Mouse (Mus musculus) heart, embryonic 13.5 days (tissue): ENCODE results near the gene Gpx3. TPM values are rescaled to one million over a fixed set of nuclear protein-coding genes. Genes with fewer than 3 reads are reported as not detected.
"Not testable (repeated sequence)": the region's sequence is repeated elsewhere in the genome, so short reads cannot be mapped to it uniquely, and the experiment has no call there.

Experiments used
- ATAC-seq: fragments of 200-750 bp; cut with Nextera tagmentation; 2 replicates; pipeline ENCODE4 v1.8.0; 2017; ENCODE audit warnings: moderate TSS enrichment; ENCODE audit not compliant: insufficient number of reproducible peaks, low FRiP score, low TSS enrichment; ENCODE audit errors: extremely low read depth
- H3K27ac ChIP-seq: fragments of 300-500 bp; sonication (generic); replicated peaks from 2 replicates; pipeline ENCODE4 v1.5.1; 2015; ENCODE audit warnings: moderate library complexity, mild to moderate bottlenecking, inconsistent platforms
- H3K27me3 ChIP-seq: fragments of 300-500 bp; sonication (generic); replicated peaks from 2 replicates; pipeline ENCODE4 v1.6.1; 2015; ENCODE audit warnings: mild to moderate bottlenecking, inconsistent platforms
- H3K36me3 ChIP-seq: fragments of 300-500 bp; sonication (generic); 2 replicates; pipeline ENCODE4 v1.6.1; 2015; ENCODE audit warnings: mild to moderate bottlenecking, inconsistent platforms
- H3K4me1 ChIP-seq: fragments of 300-500 bp; sonication (generic); 2 replicates; pipeline ENCODE4 v1.6.1; 2015; ENCODE audit warnings: inconsistent platforms
- H3K4me2 ChIP-seq: fragments of 300-500 bp; sonication (generic); 2 replicates; pipeline ENCODE4 v1.6.1; 2015; ENCODE audit warnings: inconsistent platforms, mild to moderate bottlenecking, moderate library complexity
- H3K4me3 ChIP-seq: fragments of 300-500 bp; sonication (generic); 2 replicates; pipeline ENCODE4 v1.5.1; 2015; ENCODE audit warnings: moderate library complexity, mild to moderate bottlenecking, inconsistent platforms
- H3K9ac ChIP-seq: fragments of 300-500 bp; sonication (generic); 2 replicates; pipeline ENCODE4 v1.6.1; 2015; ENCODE audit warnings: inconsistent platforms, mild to moderate bottlenecking, moderate library complexity
- H3K9me3 ChIP-seq: fragments of 300-500 bp; sonication (generic); 2 replicates; pipeline ENCODE4 v1.6.1; 2016; ENCODE audit warnings: inconsistent platforms
- WGBS: fragments of 180-500 bp; shearing (Covaris S2); methylation state at CpG from one replicate; pipeline ENCODE4 v1.1.7; 2015; ENCODE audit warnings: mixed read lengths; 5-methylcytosine and 5-hydroxymethylcytosine counted together
- polyA plus RNA-seq: library from polyadenylated mRNA; unstranded; fragments of >200 nt; fragmentation: Nextera tagmentation; extraction: Ambion mirVana; gene quantifications from 2 replicates; pipeline ENCODE4 v1.2.1, GENCODE M21; 2015

The Gpx3 gene
- polyA plus RNA-seq, 1 experiment from 2014 or later: 1,129 TPM

GRCm38 (mm10) chr11:54949717-54950116 is 47.5 kb downstream of the Gpx3 start:
- H3K27me3 ChIP-seq: no peaks in the 10 kb centered on the region
- ATAC-seq: no peak
- H3K9ac ChIP-seq: no peak overlapping the region
- 56% methylated on average over 1 of the region's 1 CpGs for WGBS
- H3K27ac ChIP-seq: no peak overlapping the region
- H3K4me2 ChIP-seq: no peak overlapping the region
- no peak overlapping the region for H3K4me3 ChIP-seq
- peaks cover 61% of the 10 kb centered on the region for H3K4me1 ChIP-seq
- no peaks in the 10 kb centered on the region for H3K9me3 ChIP-seq
- peaks cover 7% of the 10 kb centered on the region; the same call in 1 of the 2 replicates for H3K36me3 ChIP-seq

- peaks cover 7% of the 10 kb centered on the region; the same call in 1 of the 2 replicates for H3K36me3 ChIP-seq
- WGBS: 68% methylated on average over 6 of the region's 6 CpGs
- no peaks in the 10 kb centered on the region for H3K9me3 ChIP-seq
- peaks cover 69% of the 10 kb centered on the region for H3K4me1 ChIP-seq
- H3K9ac ChIP-seq: peak overlapping the region; percentile 47; the same call in 1 of the 2 replicates
- H3K4me2 ChIP-seq: no peak overlapping the region
- no peaks in the 10 kb centered on the region for H3K27me3 ChIP-seq
- no peak for ATAC-seq
- H3K27ac ChIP-seq: peak overlapping the region; percentile 42; the same call in 1 of the 2 replicates
- no peak overlapping the region for H3K4me3 ChIP-seq
These were observed 48.4 kb downstream of the Gpx3 start for GRCm38 (mm10) chr11:54950684-54951083.

- Histone ChIP-seq H3K9ac (peak overlapping the region; percentile 60), H3K4me2 (no peak overlapping the region), H3K36me3 (0 out of 2 replicates have a peak, but pooled peaks cover under 1% of the 10 kb centered on the region), H3K4me1 (peaks cover 71% of the 10 kb centered on the region), H3K27ac (peak overlapping the region; percentile 16), H3K9me3 (no peaks in the 10 kb centered on the region), H3K27me3 (no peaks in the 10 kb centered on the region), H3K4me3 (no peak overlapping the region)
- 37% methylated on average over 6 of the region's 6 CpGs for WGBS
- no peak for ATAC-seq
These were observed 50.4 kb downstream of the Gpx3 start for GRCm38 (mm10) chr11:54952651-54953050.

- Histone ChIP-seq H3K27ac (peak overlapping the region; percentile 24; the same call in 1 of the 2 replicates), H3K9me3 (no peaks in the 10 kb centered on the region), H3K27me3 (no peaks in the 10 kb centered on the region), H3K9ac (peak overlapping the region; percentile 59), H3K4me1 (peaks cover 70% of the 10 kb centered on the region), H3K4me3 (no peak overlapping the region), H3K36me3 (no peaks in the 10 kb centered on the region), H3K4me2 (peak overlapping the region; percentile 24)
- ATAC-seq: no peak
- 46% methylated on average over 9 of the region's 9 CpGs for WGBS
These were observed 51.8 kb downstream of the Gpx3 start for GRCm38 (mm10) chr11:54953993-54954446.

- ATAC-seq: no peak
- H3K27ac ChIP-seq: no peak overlapping the region
- WGBS: 82% methylated on average over 8 of the region's 8 CpGs
- H3K4me3 ChIP-seq: no peak overlapping the region
- no peaks in the 10 kb centered on the region for H3K36me3 ChIP-seq
- peaks cover 67% of the 10 kb centered on the region for H3K4me1 ChIP-seq
- H3K27me3 ChIP-seq: no peaks in the 10 kb centered on the region
- H3K9ac ChIP-seq: peak overlapping the region; percentile 59
- peak overlapping the region; percentile 80 for H3K4me2 ChIP-seq
- no peaks in the 10 kb centered on the region for H3K9me3 ChIP-seq
These were observed 52.5 kb downstream of the Gpx3 start for GRCm38 (mm10) chr11:54954716-54955115.

GRCm38 (mm10) chr11:54955400-54955734 is 53.1 kb downstream of the Gpx3 start:
- WGBS: 41% methylated on average over 10 of the region's 10 CpGs
- Histone ChIP-seq H3K4me1 (peaks cover 67% of the 10 kb centered on the region), H3K27ac (peak overlapping the region; percentile 91)

GRCm38 (mm10) chr11:54955735-54956480 is 53.7 kb downstream of the Gpx3 start:
- Histone ChIP-seq H3K9ac (peak overlapping the region; percentile 92), H3K9me3 (no peaks in the 10 kb centered on the region), H3K36me3 (no peaks in the 10 kb centered on the region), H3K27ac (peak overlapping the region; percentile 91), H3K4me3 (peak overlapping the region; percentile 86), H3K4me2 (peak overlapping the region; percentile 80), H3K27me3 (no peaks in the 10 kb centered on the region), H3K4me1 (peaks cover 63% of the 10 kb centered on the region)
- WGBS: under 1% methylated on average over 59 of the region's 59 CpGs
- ATAC-seq: peak; percentile 94

More at GRCm38 (mm10) chr11:54955400-54955734, 53.1 kb downstream of the Gpx3 start:
- not testable (repeated sequence) for ATAC-seq, H3K27me3 ChIP-seq, H3K9me3 ChIP-seq, H3K36me3 ChIP-seq
- Histone ChIP-seq H3K9ac (peak overlapping the region; percentile 92), H3K4me2 (peak overlapping the region; percentile 80), H3K4me3 (peak overlapping the region; percentile 86)

GRCm38 (mm10) chr11:54956912-54957311 is 54.7 kb downstream of the Gpx3 start:
- no peak for ATAC-seq
- Histone ChIP-seq H3K27ac (no peak overlapping the region), H3K9ac (no peak overlapping the region), H3K9me3 (no peaks in the 10 kb centered on the region), H3K36me3 (no peaks in the 10 kb centered on the region), H3K4me2 (no peak overlapping the region), H3K27me3 (no peaks in the 10 kb centered on the region), H3K4me3 (no peak overlapping the region), H3K4me1 (peaks cover 63% of the 10 kb centered on the region)
- 62% methylated on average over 7 of the region's 7 CpGs for WGBS

- not testable (repeated sequence) for ATAC-seq, H3K27me3 ChIP-seq, H3K9me3 ChIP-seq, H3K36me3 ChIP-seq, H3K27ac ChIP-seq, H3K4me2 ChIP-seq, H3K4me3 ChIP-seq, H3K9ac ChIP-seq
- H3K4me1 ChIP-seq: peaks cover 63% of the 10 kb centered on the region
- 75% methylated on average over 3 of the region's 3 CpGs for WGBS
These were observed 55.5 kb downstream of the Gpx3 start for GRCm38 (mm10) chr11:54957708-54958107.

- Histone ChIP-seq H3K36me3 (no peaks in the 10 kb centered on the region), H3K4me3 (no peak overlapping the region), H3K4me2 (peak overlapping the region; percentile 2; the same call in 1 of the 2 replicates), H3K27ac (peak overlapping the region; percentile 53), H3K9me3 (no peaks in the 10 kb centered on the region), H3K27me3 (no peaks in the 10 kb centered on the region), H3K9ac (peak overlapping the region; percentile 47; the same call in 1 of the 2 replicates), H3K4me1 (peaks cover 60% of the 10 kb centered on the region)
- WGBS: 12% methylated on average over 3 of the region's 3 CpGs
- ATAC-seq: no peak
These were observed 56.4 kb downstream of the Gpx3 start for GRCm38 (mm10) chr11:54958571-54959073.
